Comparison of ENCODE assay signal across 21 mouse cellular contexts in the genomic region with DNA sequence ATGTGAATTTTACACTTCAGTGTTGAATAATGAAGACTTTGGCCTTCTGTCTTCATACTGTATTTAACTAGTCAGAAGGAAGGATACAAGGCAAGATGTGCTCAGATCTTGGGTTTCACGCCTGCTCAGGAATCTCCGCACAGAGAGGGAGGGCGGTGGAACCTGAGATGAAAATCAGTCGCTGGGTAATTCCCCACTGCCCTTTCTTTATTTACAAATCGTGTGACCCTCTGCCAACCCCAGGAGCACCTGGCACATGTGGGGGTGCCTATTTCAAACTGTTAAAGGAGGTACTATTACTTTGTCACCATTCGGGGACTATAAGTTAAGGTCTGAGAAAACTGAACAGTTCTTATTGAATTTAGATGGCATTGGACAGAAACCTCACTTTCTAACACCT.
A peak's percentile ranks its signal among the peaks of the same experiment; 100 is the strongest.
DNase-seq lines count a peak whose midpoint lies in the region; ATAC-seq and TF ChIP-seq lines count a peak whose summit lies in the region.
"Had no signal": no experiment of that assay in that cellular context is flagged by ENCODE, and none has a peak within 500 bp of the region (broad histone marks: within the 10 kb centered on the region; RNA-seq: fewer than 3 reads in every experiment).

No protein-coding gene starts in this region.

- H3K4me3 ChIP-seq in kidney, embryonic 15.5 days (replicated peaks) = no peak overlapping the region
- no peak overlapping the region for H3K4me3 ChIP-seq in CH12.LX (replicated peaks in 1 of 3; ENCODE audit: low read depth in 2 of 3, low read length in 2 of 3, poor library complexity in 1 of 3)
- H3K4me3 ChIP-seq: embryonic facial prominence, embryonic 15.5 days; erythroblast, embryonic 14.5 days; forebrain, embryonic 10.5 days; heart, embryonic 12.5 days; hindbrain, embryonic 15.5 days had no signal

- no peak for TF ChIP-seq EP300 in CH12.LX (IDR thresholded peaks at IDR 0.05; ENCODE audit: low read length)

- WGBS in kidney, embryonic 15.5 days = 57% methylated on average over 6 of the region's 6 CpGs

- no peaks in the 10 kb centered on the region for H3K36me3 ChIP-seq in kidney, embryonic 15.5 days
- peaks cover 0 to 17% of the 10 kb centered on the region in 2 experiments for H3K36me3 ChIP-seq in CH12.LX (replicated peaks in 1 of 2; ENCODE audit: control insufficient read depth in 1 of 2, insufficient read depth in 1 of 2, low read length in 1 of 2)
- H3K36me3 ChIP-seq: embryonic facial prominence, embryonic 15.5 days; forebrain, embryonic 10.5 days; heart, embryonic 12.5 days; hindbrain, embryonic 15.5 days had no signal

- in situ Hi-C loops in CH12.LX (cut with MboI; ENCODE audit: low pct_ligation_motif_present, low pct_unique_long_range_greater_than_20kb, low sequenced_read_pairs) = no loop called here

- TF ChIP-seq POLR2A in CH12.LX (IDR thresholded peaks at IDR 0.05; ENCODE audit: low read depth, low read length) = no peak

- 0 out of 2 replicates have a peak overlapping the region, but pooled peaks have one; percentile 2 for H3K27ac ChIP-seq in kidney, embryonic 15.5 days
- no peak overlapping the region for H3K27ac ChIP-seq in CH12.LX (ENCODE audit: insufficient read depth, low read depth)
- H3K27ac ChIP-seq: embryonic facial prominence, embryonic 15.5 days; forebrain, embryonic 10.5 days; hindbrain, embryonic 15.5 days had no signal

- no peaks in the 10 kb centered on the region for H3K9me3 ChIP-seq in kidney, embryonic 15.5 days (replicated peaks)
- no peaks in the 10 kb centered on the region for H3K9me3 ChIP-seq in CH12.LX (replicated peaks; ENCODE audit: low read length)
- H3K9me3 ChIP-seq: embryonic facial prominence, embryonic 15.5 days; forebrain, embryonic 10.5 days; heart, embryonic 12.5 days; hindbrain, embryonic 15.5 days had no signal

- no peaks in the 10 kb centered on the region for H3K79me2 ChIP-seq in CH12.LX (replicated peaks; ENCODE audit: control insufficient read depth, extremely low read depth, insufficient read depth, poor library complexity, severe bottlenecking)

- peaks cover 42% of the 10 kb centered on the region for H3K4me1 ChIP-seq in kidney, embryonic 15.5 days
- peaks cover 5 to 75% of the 10 kb centered on the region in 2 experiments; a peak in 3 of 4 replicates for H3K4me1 ChIP-seq in CH12.LX (ENCODE audit: control insufficient read depth in 1 of 2, insufficient read depth in 2 of 2)
- H3K4me1 ChIP-seq: embryonic facial prominence, embryonic 15.5 days; forebrain, embryonic 10.5 days had no signal

- H3K9ac ChIP-seq in kidney, embryonic 15.5 days = no peak overlapping the region
- no peak overlapping the region for H3K9ac ChIP-seq in CH12.LX (ENCODE audit: insufficient read depth, low read depth)
- H3K9ac ChIP-seq: embryonic facial prominence, embryonic 15.5 days; heart, embryonic 12.5 days; hindbrain, embryonic 15.5 days had no signal

- H3K4me2 ChIP-seq in kidney, embryonic 15.5 days = no peak overlapping the region
- 0 out of 2 replicates have a peak overlapping the region, but pooled peaks have one; percentile 31 for H3K4me2 ChIP-seq in CH12.LX (ENCODE audit: insufficient read depth, low read depth, poor library complexity, severe bottlenecking)
- H3K4me2 ChIP-seq: embryonic facial prominence, embryonic 15.5 days; heart, embryonic 12.5 days; hindbrain, embryonic 15.5 days had no signal

- no peak for TF ChIP-seq CTCF in CH12.LX (conservative IDR thresholded peaks at IDR 0.05 in 1 of 2, IDR thresholded peaks at IDR 0.05 in 1 of 2; ENCODE audit: low read depth in 2 of 2, low read length in 2 of 2)

- DNase-seq in gastrocnemius, adult 18-20 months (ENCODE audit: low spot score) = peak; percentile 53
- DNase-seq in gastrocnemius, postnatal 10 days = no peak
- DNase-seq in kidney, postnatal 36 days = no peak
- no peak for DNase-seq in CH12.LX (ENCODE audit: extremely low read depth)
- peak; percentile 27 for DNase-seq in skeletal muscle tissue, adult 2 months (ENCODE audit: low read depth, low spot score)
- no peak for DNase-seq in urinary bladder, postnatal 4 days (ENCODE audit: low spot score in 2 of 2)
- DNase-seq: adrenal gland, postnatal 14 days; cerebellum, adult 11-12 months; cerebellum, adult 9-10 months; cerebellum, postnatal 25 days; heart, postnatal 36 days had no signal

- no peak for TF ChIP-seq RAD21 in CH12.LX (IDR thresholded peaks at IDR 0.05; ENCODE audit: low read depth, low read length)

- ATAC-seq in kidney, embryonic 15.5 days (replicated peaks; ENCODE audit: low FRiP score) = 0 out of 2 replicates have a peak, but pooled peaks have one; percentile 33
- ATAC-seq: activated CD4-positive, CD25-positive, alpha-beta regulatory T cell, adult 4 months; forebrain, embryonic 14.5 days; inflammation-experienced regulatory T-cells, adult 6 months; Patski had no signal

- H3K27me3 ChIP-seq in kidney, embryonic 15.5 days = no peaks in the 10 kb centered on the region
- H3K27me3 ChIP-seq in CH12.LX (replicated peaks) = no peaks in the 10 kb centered on the region
- H3K27me3 ChIP-seq: embryonic facial prominence, embryonic 15.5 days; heart, embryonic 12.5 days; hindbrain, embryonic 15.5 days; Patski had no signal

- dilution Hi-C loops in CH12.LX (cut with MboI; ENCODE audit: extremely low pct_ligation_motif_present, extremely low pct_unique_long_range_greater_than_20kb, low sequenced_read_pairs) = no loop called here

TF ChIP-seq in CH12.LX, 34 proteins besides CTCF, POLR2A, EP300 and RAD21:
- TF ChIP-seq BHLHE40 (IDR thresholded peaks at IDR 0.05; ENCODE audit: low read depth, low read length) (peak; percentile 73), UBTF (IDR thresholded peaks at IDR 0.05; ENCODE audit: low read depth, low read length) (no peak)

Comparison
In these comparisons a context has a peak if more than half of its experiments do, and no peak if none do; other contexts are left out.
1. DNase-seq: peak in gastrocnemius, adult 18-20 months (single experiment) and skeletal muscle tissue, adult 2 months (single experiment); none in gastrocnemius, postnatal 10 days (single experiment), kidney, postnatal 36 days (0 of 2), CH12.LX (single experiment) and urinary bladder, postnatal 4 days (0 of 2).